Mouse (Mus musculus) lung, postnatal 10 days (tissue): ENCODE measurements at regions not wholly inside any gene's neighbourhood (a gene's known extent, or its start where the extent isn't known, plus 50 kb on each side); places are given as distances from the start of the nearest gene placed in this dataset.

ENCODE experiments used
- DNase-seq: peaks from one replicate; pipeline ENCODE4 v3.0.0; 2021

DNA sequence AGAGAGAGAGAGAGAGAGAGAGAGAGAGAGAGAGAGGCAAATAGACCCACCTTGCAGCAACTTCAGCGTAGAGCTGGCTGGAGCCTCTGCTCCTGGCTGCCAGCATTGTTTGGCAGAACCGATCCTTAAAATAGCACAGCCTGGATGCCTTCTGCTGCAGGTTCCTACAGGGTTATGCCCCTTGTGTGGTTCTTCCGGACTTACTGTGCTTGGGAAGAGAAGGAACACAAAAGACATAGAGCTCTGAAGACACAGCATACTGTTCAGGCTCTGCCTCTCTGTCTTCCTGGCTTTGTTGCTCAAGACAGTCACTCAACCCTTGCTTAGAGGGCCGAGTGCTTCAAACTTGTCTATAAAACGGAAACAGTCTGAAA is 86.2 kb upstream of the Slc25a26 start:
- DNase-seq: peak; percentile 13

DNA sequence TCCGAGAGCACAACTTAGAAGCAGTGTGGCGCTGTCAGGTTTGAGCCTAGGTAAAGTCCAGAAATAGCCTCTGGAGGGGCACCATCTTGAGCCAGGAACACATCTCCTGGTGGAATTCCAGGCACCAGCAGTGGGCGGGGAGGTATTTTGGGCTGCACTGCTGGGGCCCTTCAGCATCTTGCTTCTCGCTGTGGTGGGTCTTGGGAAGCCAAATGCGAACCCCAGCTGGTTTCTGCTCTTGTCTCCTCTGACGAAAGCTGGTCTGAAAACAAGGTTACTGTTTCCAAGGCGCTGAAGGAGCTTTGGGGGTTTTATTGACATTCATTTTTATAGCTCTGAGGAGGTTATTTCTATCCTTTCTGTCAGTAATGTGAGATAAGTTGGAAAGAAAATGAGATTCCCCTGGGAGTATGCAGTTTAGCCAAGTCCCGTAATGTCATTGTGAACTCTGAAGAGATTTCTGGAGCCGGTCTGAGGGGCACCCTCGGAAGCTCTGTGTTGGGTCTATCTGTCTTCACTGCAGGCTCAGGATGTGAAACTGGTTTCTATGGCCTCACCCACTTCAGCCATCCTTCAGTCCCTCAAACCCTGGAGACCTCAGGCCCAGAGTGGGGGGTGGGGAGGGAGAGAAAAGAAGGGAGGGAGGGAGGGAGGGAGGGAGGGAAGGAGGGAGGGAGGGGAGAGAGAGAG is 86.7 kb upstream of the Slc25a26 start:
- peak; percentile 40 for DNase-seq

DNA sequence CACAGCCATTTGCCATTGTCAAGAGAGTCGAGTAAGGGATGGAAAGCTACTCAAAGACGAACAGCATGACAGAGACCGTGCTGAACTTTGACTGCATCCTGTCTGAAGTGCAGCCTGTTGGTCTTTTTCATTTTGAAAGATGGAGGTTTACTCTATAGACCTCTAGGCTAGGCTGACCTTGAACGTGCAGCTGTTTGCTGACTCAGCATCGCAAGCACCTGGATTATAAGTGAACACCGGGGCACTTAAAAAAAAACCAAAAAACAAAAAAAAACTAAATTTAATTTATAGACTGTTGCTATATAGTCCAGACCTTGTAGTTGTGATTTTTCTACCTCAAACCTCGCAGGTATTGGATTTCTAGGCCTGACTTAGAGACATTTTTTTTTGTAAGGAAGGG is 87.8 kb upstream of the Slc25a26 start:
- no peak for DNase-seq

DNA sequence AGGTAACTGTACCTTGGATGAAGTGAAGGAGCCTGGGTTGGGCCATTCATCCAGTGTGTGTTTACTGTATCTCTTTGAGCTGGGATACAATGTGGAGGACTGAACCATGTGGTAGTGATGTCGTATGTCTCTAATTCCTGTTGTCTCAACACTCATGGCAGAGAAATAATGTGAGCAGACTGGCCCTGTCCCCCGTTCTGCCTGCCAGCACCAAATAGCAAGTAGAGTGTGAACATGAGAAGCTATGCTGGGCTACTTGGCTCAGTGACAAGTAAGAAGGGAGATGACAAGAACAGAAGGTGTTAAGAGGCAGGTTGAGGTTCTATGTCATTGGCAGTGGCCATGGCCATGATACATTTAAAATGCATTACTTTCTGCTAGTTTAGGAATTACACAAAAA is 89.7 kb upstream of the Slc25a26 start:
- DNase-seq: no peak

- no peak for DNase-seq
Observed at GRCm38 (mm10) chr6:94408996-94409395, 91.1 kb upstream of the Slc25a26 start.

GRCm38 (mm10) chr6:94407751-94408150 is 92.4 kb upstream of the Slc25a26 start:
- no peak for DNase-seq

DNA sequence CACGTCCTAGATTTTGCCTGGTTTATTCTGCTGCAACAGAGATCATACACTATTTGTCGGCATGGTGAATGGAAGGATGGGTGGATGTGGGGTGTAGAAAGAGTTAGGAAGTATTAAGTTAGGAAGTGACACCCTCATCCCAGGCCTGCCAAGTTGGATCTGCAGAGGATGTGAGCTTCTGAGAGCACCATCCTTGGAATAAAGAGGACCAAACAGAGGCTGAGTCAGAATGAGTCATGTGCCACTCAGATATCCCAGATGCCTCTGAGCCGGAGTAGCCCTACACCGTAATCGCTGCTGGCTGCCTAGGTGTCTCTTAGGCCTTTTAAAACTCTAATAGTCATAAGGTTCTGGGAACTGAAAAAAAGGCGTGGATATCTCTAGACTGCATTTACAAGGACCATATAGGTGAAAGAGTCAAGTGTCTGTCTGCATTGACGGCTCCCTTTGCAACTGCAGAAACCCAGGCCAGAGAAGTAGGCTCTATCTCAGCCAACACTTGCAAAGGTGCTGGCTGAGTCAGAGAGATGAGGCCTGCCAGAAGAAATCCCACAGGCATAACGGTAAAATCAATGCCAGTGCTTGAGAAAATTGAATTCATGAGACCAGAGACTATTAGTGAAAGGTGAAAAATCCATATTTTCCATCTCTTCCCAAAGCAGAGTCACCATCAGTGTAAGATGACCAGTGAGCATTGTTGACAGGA is 94.6 kb upstream of the Slc25a26 start:
- DNase-seq: no peak

GRCm38 (mm10) chr6:94401617-94402481 is 98.3 kb upstream of the Slc25a26 start:
- no peak for DNase-seq

GRCm38 (mm10) chr6:94401061-94401591 is 99.0 kb upstream of the Slc25a26 start:
- no peak for DNase-seq

DNA sequence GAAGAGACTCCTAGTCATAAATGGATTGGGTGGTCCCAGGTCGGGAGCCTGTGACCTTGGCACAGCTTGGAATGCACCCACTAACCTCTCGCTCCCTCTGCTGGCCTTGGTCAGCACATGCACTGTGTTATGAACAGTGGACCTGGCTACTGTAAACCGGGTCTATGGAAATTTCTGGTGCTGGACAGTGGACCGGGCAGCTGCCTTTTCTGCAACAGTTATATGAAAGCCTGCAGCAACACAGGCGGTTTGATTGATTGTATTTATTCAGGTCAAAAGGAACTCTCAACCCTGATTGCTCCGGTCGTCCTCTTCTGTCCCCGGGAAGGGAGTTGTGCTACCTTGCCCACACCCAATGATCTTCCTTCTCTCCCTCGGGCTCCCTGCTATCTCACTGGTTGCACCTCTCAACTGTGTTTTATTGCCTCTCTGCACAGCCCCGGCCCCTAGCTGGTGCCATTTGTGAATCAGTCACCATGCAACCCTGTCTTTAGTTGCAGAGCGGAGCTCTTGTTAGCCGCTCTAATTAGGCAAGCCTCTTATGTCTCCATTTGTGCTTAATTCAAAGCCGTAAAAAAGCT is 99.6 kb upstream of the Slc25a26 start:
- DNase-seq: peak; percentile 63

GRCm38 (mm10) chr6:94391134-94391533 is 107.4 kb upstream of the Magi1 start:
- no peak for DNase-seq

GRCm38 (mm10) chr6:94390403-94390802 is 106.7 kb upstream of the Magi1 start:
- DNase-seq: no peak

DNA sequence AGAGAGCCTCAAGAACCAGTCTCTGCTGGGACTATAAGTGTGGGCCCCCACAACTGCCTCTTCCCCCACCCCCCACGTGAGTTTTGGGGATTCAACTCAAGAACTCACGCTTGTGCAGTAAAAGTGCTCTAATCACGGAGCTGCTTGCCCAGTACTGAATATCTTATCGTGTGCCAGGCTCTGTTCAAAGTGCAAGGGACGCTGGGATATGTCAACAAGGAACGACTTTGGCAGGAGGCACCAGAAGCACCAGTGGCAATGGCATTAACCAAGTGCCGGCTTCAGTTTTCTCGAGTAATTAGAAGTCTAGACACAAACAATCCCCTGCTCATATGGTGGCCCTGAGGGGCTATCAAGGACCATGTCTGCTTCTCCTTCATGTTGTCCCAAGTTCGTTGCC is 106.0 kb upstream of the Magi1 start:
- peak; percentile 23 for DNase-seq

DNA sequence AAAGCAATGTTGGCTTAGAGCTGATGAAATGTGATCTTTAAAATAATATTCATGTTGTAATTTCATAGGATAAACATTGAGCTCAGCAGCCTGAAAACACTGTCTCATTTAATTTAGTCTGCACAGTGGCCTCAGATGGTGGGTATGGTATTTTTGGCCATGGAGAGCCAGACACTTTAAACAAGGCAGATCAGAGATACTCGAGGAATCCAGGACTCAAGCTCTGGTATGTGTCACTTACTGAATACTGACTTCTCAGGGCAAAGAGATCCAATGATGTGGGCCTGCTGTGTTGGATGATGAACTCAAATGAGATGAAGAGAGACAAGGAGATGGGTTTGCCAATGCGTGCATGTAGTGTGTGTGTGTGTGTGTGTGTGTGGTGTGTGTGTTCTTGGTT is 103.9 kb upstream of the Magi1 start:
- no peak for DNase-seq

GRCm38 (mm10) chr6:94385531-94385930 is 101.8 kb upstream of the Magi1 start:
- DNase-seq: no peak

DNA sequence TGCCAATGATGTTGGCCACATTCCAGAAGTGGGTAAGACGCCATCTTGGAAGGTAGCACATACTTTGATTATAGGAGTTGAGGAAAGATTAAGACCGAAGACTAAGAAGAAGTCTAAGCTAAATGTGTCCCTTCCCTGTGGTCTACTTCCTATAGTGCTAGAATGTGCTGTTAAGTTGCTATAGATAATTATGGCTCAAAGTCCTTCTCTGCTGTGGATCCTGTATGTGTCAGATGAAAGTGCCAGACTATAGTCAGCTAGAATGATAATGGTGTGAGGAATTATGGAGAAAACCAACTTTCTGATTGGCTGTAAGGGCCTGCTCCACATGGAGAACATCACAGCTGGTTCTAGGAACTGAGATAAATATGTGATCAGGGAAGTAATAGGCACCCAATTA is 86.3 kb upstream of the Magi1 start:
- DNase-seq: no peak

DNA sequence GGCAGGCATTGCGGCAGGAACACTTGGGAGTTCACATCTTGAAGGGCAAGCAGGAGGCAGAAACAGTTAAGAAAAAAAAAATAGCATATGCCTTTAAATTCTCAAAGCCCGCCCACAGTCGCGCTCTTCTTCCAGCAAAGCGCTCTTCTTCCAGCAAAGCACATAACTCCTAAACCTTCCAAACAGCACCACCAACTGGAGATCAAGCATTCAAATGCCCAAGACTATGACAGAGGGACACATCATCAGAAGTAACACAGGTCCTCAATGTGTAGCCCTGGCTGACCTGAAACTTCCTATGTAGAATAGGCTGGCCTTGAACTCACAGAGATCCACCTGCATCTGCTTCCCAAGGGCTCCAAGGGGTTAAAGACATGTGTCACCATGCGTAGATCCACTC is 80.2 kb upstream of the Magi1 start:
- peak; percentile 49 for DNase-seq

DNA sequence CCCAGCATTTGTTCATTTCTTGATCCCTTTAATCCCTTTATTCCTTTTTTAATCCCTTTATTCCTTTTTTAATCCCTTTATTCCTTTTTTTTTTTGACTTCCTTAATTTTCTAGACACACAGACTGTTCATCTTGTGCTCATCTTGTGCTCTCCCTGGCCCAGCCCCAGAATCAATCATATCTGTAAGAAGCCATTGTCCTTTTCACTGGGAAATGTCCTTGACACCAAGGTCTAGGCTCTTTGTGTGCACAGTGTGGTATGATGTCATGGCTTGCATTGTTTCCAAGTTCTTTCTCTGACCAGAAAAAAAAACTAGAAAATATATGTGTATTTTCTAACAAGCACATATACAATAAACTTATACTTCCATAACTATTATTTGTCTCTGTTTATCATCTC is 78.9 kb upstream of the Magi1 start:
- no peak for DNase-seq

- no peak for DNase-seq
Observed at GRCm38 (mm10) chr6:94357568-94357967, 73.9 kb upstream of the Magi1 start.

GRCm38 (mm10) chr6:94354451-94355095 is 70.9 kb upstream of the Magi1 start:
- peak; percentile 28 for DNase-seq

- no peak for DNase-seq
Observed at GRCm38 (mm10) chr6:94344296-94344695, 60.6 kb upstream of the Magi1 start.

- DNase-seq: no peak
Observed at GRCm38 (mm10) chr6:94340546-94340945, 56.8 kb upstream of the Magi1 start.

- DNase-seq: no peak
Observed at GRCm38 (mm10) chr6:94336168-94336567, 52.5 kb upstream of the Magi1 start.
